Mouse (Mus musculus): ENCODE measurements around the gene Slc28a2.
"Not testable (repeated sequence)": the region's sequence is repeated elsewhere in the genome, so short reads cannot be mapped to it uniquely, and the experiment has no call there.

Slc28a2 gene

DNA sequence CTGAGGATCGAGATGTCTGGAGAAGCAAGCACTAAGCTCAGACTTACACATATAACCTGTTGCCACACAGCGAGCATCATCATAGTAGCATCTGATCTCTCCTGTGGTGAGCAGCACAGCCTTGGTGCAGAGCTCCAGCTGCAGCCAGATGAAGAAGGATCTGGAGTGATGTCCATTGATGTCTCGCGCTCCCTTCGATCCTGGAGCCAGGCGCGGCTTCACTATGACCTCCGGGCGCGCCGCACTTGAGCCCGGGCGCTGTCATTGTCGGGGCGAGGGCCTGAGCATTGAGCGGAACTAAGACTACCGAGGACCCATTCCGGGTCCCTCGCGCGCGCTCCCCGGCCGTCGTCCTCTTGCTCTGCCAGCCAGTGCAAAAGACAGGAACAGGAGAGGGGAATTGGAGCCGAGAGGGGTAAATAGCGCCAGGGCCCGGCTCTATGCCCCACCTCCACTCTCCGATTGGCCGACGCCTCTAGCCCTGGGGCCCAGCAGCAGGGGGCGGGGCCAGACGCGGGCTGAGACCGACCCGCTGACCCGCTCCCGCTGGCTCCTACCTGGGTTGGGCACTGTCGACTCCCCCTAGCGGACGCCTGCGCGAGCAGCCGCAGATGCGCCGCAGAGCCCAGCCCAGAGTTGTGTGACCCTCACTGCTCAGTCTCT is 41.2 kb downstream of the Slc28a2 start:
- peak; percentile 61 for DNase-seq (ENCODE audit: low spot score)

DNA sequence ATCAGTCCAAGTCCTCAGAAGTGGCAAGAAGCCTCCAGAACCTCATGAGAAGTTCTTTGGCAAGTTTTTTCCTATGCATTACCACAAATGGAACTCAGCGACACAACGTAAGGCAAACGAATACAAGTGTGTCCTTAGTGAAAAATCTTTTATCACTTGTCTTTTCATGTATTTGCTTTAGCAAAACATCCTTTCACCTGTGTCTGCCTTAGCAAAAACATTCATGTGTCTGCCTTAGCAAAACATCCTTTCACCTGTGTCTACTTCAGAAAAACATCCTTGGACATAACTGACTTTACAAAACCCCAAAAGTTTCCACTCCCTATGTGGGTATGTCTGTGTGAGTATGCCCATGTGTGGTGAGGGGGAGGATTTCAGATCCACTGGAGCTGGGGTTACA is 42.9 kb downstream of the Slc28a2 start:
- no peak for DNase-seq (ENCODE audit: low spot score)

- no peak for DNase-seq (ENCODE audit: low spot score)
Observed at GRCm38 (mm10) chr2:122476585-122476984, 50.3 kb downstream of the Slc28a2 start.

GRCm38 (mm10) chr2:122483787-122484186 is 57.5 kb downstream of the Slc28a2 start:
- DNase-seq (ENCODE audit: low spot score): not testable (repeated sequence)

DNA sequence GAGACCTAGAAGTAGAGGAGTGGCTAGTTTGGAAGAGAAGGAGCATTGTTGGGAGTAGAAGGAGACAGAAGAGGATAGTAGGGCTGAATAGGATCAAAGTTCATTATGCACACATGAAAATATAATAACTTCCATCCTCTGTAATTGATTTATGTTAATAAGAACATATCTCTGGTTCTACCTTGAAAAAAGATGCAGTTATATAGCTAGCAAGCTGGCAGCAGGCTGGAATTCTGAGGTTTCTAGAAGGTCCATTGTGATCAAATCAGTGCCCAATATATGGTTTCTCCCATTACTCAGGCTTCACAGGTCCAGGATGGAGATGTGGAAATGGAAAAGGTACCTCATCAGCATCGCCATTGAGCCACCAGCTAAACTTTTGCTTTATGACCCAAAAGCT is 58.4 kb downstream of the Slc28a2 start, which contains the start of gene Gm14085:
Gm14085 (plus strand) TSS at position 301 of the 400 bp plus-strand sequence.
- no peak for DNase-seq (ENCODE audit: low spot score)

- not testable (repeated sequence) for DNase-seq (ENCODE audit: low spot score)
Observed at GRCm38 (mm10) chr2:122485654-122486053, 59.4 kb downstream of the Slc28a2 start.

DNA sequence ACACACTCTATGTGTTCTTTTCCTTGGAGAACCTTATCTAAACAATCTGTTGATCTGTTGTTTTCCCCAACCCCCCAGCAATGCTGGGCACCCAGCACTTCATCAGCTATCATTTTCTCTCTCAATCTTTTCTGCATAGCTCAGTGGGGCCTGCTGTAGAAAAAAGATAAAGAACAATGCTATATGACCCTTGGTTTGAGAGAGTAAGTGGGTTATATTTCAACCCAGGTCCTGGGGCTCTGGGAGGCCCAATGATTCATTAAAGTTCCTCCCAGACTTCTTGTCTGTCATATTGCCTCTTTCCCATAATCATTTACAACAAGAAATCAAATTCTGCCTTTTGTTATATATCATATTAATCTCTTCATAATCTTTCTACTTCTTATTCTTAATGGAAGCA is 59.8 kb downstream of the Slc28a2 start:
- not testable (repeated sequence) for DNase-seq (ENCODE audit: low spot score)

DNA sequence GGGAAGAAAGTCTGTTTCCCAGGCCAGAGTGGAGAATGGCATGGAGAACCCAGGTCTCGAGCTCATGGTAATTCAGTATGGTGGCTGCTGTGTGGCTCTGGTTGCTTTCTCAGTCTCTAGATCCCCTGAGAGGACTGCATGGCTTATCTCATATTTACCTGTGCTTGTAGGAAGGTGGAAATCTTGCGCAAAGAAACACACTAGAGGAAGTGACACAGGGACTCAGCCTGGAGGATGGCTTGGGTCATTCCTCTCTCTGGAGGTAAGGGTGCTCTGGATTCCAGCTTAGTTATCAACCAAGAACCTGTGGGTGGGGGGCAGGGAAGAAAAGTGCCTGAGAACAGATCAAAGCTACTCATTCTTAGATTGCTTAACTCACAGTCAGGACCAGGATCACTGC is 60.4 kb downstream of the Slc28a2 start:
- no peak for DNase-seq (ENCODE audit: low spot score)
